Mouse (Mus musculus) neural tube, embryonic 14.5 days (tissue): ENCODE measurements around the gene Nckap5l. TPM values are rescaled to one million over a fixed set of nuclear protein-coding genes. Genes with fewer than 3 reads are reported as not detected.

Experiments used
- ATAC-seq: fragments of 200-750 bp; cut with Nextera tagmentation; 2 replicates; pipeline ENCODE4 v1.8.0; 2017; ENCODE audit warnings: low read depth, mild to moderate bottlenecking, moderate TSS enrichment, moderate library complexity
- H3K27ac ChIP-seq: fragments of 300-500 bp; sonication (generic); 2 replicates; pipeline ENCODE4 v1.5.1; 2014; ENCODE audit warnings: low read depth, mild to moderate bottlenecking, control low read depth, low read length, moderate library complexity, mixed read lengths
- H3K27me3 ChIP-seq: fragments of 300-500 bp; sonication (generic); 2 replicates; pipeline ENCODE4 v1.6.1; 2014; ENCODE audit warnings: low read length; ENCODE audit not compliant: control insufficient read depth, insufficient read depth
- H3K36me3 ChIP-seq: fragments of 300-500 bp; sonication (generic); 2 replicates; pipeline ENCODE4 v1.6.1; 2014; ENCODE audit warnings: low read length, mixed read lengths; ENCODE audit not compliant: control insufficient read depth, insufficient read depth
- H3K4me1 ChIP-seq: fragments of 300-500 bp; sonication (generic); 2 replicates; pipeline ENCODE4 v1.6.1; 2014; ENCODE audit warnings: low read length; ENCODE audit not compliant: control insufficient read depth, insufficient read depth
- H3K4me2 ChIP-seq: fragments of 300-500 bp; sonication (generic); 2 replicates; pipeline ENCODE4 v1.6.1; 2014; ENCODE audit warnings: mild to moderate bottlenecking, low read depth, low read length, control low read depth
- H3K4me3 ChIP-seq: fragments of 300-500 bp; sonication (generic); 2 replicates; pipeline ENCODE4 v1.5.1; 2014; ENCODE audit warnings: low read depth, low read length, control low read depth, mixed read lengths
- H3K9ac ChIP-seq: fragments of 300-500 bp; sonication (generic); replicated peaks from 2 replicates; pipeline ENCODE4 v1.6.1; 2014; ENCODE audit warnings: low read depth, mild to moderate bottlenecking, control low read depth, low read length, mixed read lengths
- H3K9me3 ChIP-seq: fragments of 300-500 bp; sonication (generic); 2 replicates; pipeline ENCODE4 v1.6.1; 2016; ENCODE audit warnings: low read length; ENCODE audit not compliant: control insufficient read depth
- WGBS: fragments of 180-500 bp; shearing (Covaris S2); extraction: QIAGEN DNeasy Blood & Tissue Kit; methylation state at CpG from one replicate; pipeline ENCODE4 v1.1.7; 2014; 5-methylcytosine and 5-hydroxymethylcytosine counted together
- polyA plus RNA-seq: library from polyadenylated mRNA; unstranded; fragments of >200 nt; fragmentation: Nextera tagmentation; extraction: Ambion mirVana; gene quantifications from 2 replicates; pipeline ENCODE4 v1.2.1, GENCODE M21; 2014

The Nckap5l gene
- polyA plus RNA-seq, 1 experiment from 2014 or later: 16.5 TPM

GRCm38 (mm10) chr15:99440112-99440815 is 17.3 kb downstream of the Nckap5l start:
- Histone ChIP-seq H3K36me3 (no peaks in the 10 kb centered on the region), H3K9me3 (no peaks in the 10 kb centered on the region), H3K4me1 (peaks cover 18% of the 10 kb centered on the region), H3K4me2 (no peak overlapping the region), H3K4me3 (no peak overlapping the region), H3K9ac (no peak overlapping the region), H3K27me3 (no peaks in the 10 kb centered on the region), H3K27ac (peak overlapping the region; percentile 69)
- WGBS: 45% methylated on average over 2 of the region's 2 CpGs
- peak; percentile 80 for ATAC-seq

- Histone ChIP-seq H3K4me1 (peaks cover 18% of the 10 kb centered on the region), H3K9me3 (no peaks in the 10 kb centered on the region), H3K36me3 (no peaks in the 10 kb centered on the region), H3K9ac (no peak overlapping the region), H3K27ac (no peak overlapping the region), H3K4me3 (no peak overlapping the region), H3K27me3 (no peaks in the 10 kb centered on the region), H3K4me2 (no peak overlapping the region)
- no peak for ATAC-seq
- WGBS: 77% methylated on average over 8 of the region's 8 CpGs
These were observed 18.4 kb downstream of the Nckap5l start for GRCm38 (mm10) chr15:99438966-99439698.

- H3K9ac ChIP-seq: no peak overlapping the region
- H3K4me3 ChIP-seq: no peak overlapping the region
- H3K4me2 ChIP-seq: no peak overlapping the region
- H3K36me3 ChIP-seq: peaks cover 20% of the 10 kb centered on the region
- no peak overlapping the region for H3K27ac ChIP-seq
- H3K27me3 ChIP-seq: no peaks in the 10 kb centered on the region
- ATAC-seq: no peak
- WGBS: 84% methylated on average over 11 of the region's 12 CpGs
- H3K4me1 ChIP-seq: peaks cover 3% of the 10 kb centered on the region; the same call in 1 of the 2 replicates
- H3K9me3 ChIP-seq: no peaks in the 10 kb centered on the region
These were observed 23.6 kb downstream of the Nckap5l start for GRCm38 (mm10) chr15:99433913-99434312.

- H3K36me3 ChIP-seq: peaks cover 27% of the 10 kb centered on the region
- no peak overlapping the region for H3K27ac ChIP-seq
These were observed 24.3 kb downstream of the Nckap5l start for GRCm38 (mm10) chr15:99433081-99433718.

GRCm38 (mm10) chr15:99431967-99432366 is 25.6 kb downstream of the Nckap5l start:
- no peak overlapping the region for H3K4me2 ChIP-seq
- H3K36me3 ChIP-seq: peaks cover 37% of the 10 kb centered on the region
- H3K9ac ChIP-seq: no peak overlapping the region
- H3K27ac ChIP-seq: no peak overlapping the region
- H3K4me3 ChIP-seq: no peak overlapping the region
- WGBS: 84% methylated on average over 8 of the region's 8 CpGs
- no peaks in the 10 kb centered on the region for H3K9me3 ChIP-seq
- no peaks in the 10 kb centered on the region for H3K27me3 ChIP-seq
- H3K4me1 ChIP-seq: peaks cover 3% of the 10 kb centered on the region; the same call in 1 of the 2 replicates
- ATAC-seq: no peak

More at GRCm38 (mm10) chr15:99433081-99433718, 24.3 kb downstream of the Nckap5l start:
- H3K4me2 ChIP-seq: no peak overlapping the region
- 90% methylated on average over 16 of the region's 16 CpGs for WGBS
- H3K4me1 ChIP-seq: peaks cover 3% of the 10 kb centered on the region; the same call in 1 of the 2 replicates
- H3K9ac ChIP-seq: no peak overlapping the region
- no peak for ATAC-seq
- no peak overlapping the region for H3K4me3 ChIP-seq
- H3K9me3 ChIP-seq: no peaks in the 10 kb centered on the region
- no peaks in the 10 kb centered on the region for H3K27me3 ChIP-seq

GRCm38 (mm10) chr15:99431504-99431903 is 26.0 kb downstream of the Nckap5l start:
- no peak for ATAC-seq
- H3K4me2 ChIP-seq: no peak overlapping the region
- peaks cover 41% of the 10 kb centered on the region for H3K36me3 ChIP-seq
- H3K4me3 ChIP-seq: no peak overlapping the region
- WGBS: 79% methylated on average over 7 of the region's 7 CpGs
- H3K9ac ChIP-seq: no peak overlapping the region
- H3K27ac ChIP-seq: no peak overlapping the region
- H3K27me3 ChIP-seq: no peaks in the 10 kb centered on the region
- H3K9me3 ChIP-seq: no peaks in the 10 kb centered on the region
- peaks cover 2% of the 10 kb centered on the region; the same call in 1 of the 2 replicates for H3K4me1 ChIP-seq

- Histone ChIP-seq H3K4me1 (no peaks in the 10 kb centered on the region), H3K27me3 (no peaks in the 10 kb centered on the region), H3K9ac (no peak overlapping the region), H3K36me3 (peaks cover 44% of the 10 kb centered on the region), H3K4me3 (no peak overlapping the region), H3K9me3 (no peaks in the 10 kb centered on the region), H3K27ac (no peak overlapping the region), H3K4me2 (no peak overlapping the region)
- WGBS: 79% methylated on average over 10 of the region's 10 CpGs
- ATAC-seq: no peak
These were observed 26.5 kb downstream of the Nckap5l start for GRCm38 (mm10) chr15:99431063-99431462.

- no peak overlapping the region for H3K27ac ChIP-seq
- H3K4me3 ChIP-seq: no peak overlapping the region
- no peak for ATAC-seq
- H3K4me2 ChIP-seq: no peak overlapping the region
- no peaks in the 10 kb centered on the region for H3K9me3 ChIP-seq
- peaks cover 50% of the 10 kb centered on the region for H3K36me3 ChIP-seq
- no peaks in the 10 kb centered on the region for H3K27me3 ChIP-seq
- no peak overlapping the region for H3K9ac ChIP-seq
- 84% methylated on average over 8 of the region's 8 CpGs for WGBS
- H3K4me1 ChIP-seq: no peaks in the 10 kb centered on the region
These were observed 27.2 kb downstream of the Nckap5l start for GRCm38 (mm10) chr15:99430394-99430793.

- Histone ChIP-seq H3K9ac (no peak overlapping the region), H3K4me1 (peaks cover 12% of the 10 kb centered on the region), H3K27ac (no peak overlapping the region), H3K27me3 (no peaks in the 10 kb centered on the region), H3K36me3 (peaks cover 49% of the 10 kb centered on the region), H3K4me3 (no peak overlapping the region), H3K4me2 (no peak overlapping the region), H3K9me3 (no peaks in the 10 kb centered on the region)
- WGBS: 94% methylated on average over 9 of the region's 9 CpGs
- ATAC-seq: no peak
These were observed 33.7 kb downstream of the Nckap5l start for GRCm38 (mm10) chr15:99423884-99424283.
